Mouse (Mus musculus) R1 (cell line): Measurements from ENCODE around the gene Pou4f1.

Experiments
- DNase-seq: peaks from one replicate; pipeline ENCODE4 v3.0.0-alpha.2; 2018; ENCODE audit warnings: low read depth, low spot score

Pou4f1 gene

DNA sequence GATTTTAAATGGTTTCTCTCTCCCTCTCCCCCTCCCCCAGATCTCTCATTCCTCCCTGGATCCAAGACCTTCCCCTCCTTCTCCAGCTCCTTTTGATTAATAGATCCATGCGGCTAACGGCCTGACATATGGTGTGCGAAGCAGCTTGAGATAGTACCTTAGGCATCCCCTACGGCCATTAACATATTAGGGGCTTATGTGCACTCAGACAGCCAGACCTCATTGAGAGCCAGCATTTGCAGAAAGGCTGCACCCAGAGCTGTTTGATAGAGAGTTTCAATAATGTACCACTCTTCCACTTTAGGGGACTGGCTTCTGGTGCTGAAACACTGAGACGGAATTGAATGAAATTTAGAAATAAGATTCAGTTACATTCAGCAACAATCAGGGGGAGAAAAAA, 10.8 kb downstream of the Pou4f1 start:
- no peak for DNase-seq

DNA sequence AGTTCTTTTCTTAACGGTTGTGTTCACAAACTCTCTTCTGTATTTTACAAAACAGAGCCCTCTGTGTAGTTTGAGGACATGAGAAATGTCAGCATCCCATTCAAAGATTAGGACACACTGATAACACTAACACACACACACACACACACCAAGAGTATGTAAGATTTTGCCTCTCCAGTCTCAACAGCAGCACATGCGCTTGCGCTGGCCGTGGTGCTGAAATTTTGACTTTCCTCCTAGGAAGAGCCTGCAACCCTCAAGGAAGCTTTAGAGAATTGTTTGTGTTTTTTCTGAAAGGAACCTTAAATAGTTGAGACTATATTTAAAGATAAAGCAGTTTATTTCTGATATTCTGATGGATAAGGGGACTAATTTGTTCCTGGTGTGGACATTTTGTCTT, 14.0 kb downstream of the Pou4f1 start:
- peak; percentile 70 for DNase-seq

DNA sequence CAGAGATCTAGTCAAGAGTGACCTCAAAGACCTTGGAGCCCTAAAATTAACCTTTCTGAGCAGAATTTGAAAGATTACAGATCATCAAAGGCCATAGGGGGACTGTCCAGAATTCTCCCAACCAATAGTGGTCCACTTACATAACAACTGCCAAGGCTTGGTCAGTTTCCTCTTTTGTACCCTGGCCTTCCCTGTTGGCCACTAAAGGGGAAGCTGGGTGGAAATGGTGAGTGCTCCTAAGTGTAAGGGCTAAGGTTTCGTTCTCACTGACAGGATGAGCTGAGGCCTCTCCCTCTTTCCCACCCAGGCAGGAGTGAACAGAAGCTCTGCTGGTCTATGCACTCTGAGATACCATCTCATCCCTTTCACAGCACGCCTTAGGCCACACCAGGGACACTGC, 33.5 kb downstream of the Pou4f1 start:
- DNase-seq: no peak

DNA sequence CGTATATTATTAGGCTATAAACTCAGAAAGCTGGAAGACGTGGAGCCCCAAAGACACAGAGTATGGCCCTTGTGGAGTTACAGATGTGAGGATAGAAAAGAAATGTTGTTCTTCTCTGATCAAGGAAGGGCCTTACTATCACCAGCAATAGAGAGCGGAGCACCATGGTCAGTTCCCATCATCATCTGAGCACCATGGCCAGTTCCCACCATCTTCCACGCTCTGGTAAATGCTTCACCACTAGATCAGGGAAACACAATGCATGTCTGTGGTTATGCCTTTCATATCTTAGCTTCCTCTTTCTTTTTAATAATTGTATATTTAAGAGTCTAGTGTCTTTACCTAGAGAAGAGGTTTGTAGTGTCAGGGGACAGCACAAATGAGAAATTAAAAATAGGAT, 37.0 kb downstream of the Pou4f1 start:
- DNase-seq: no peak

DNA sequence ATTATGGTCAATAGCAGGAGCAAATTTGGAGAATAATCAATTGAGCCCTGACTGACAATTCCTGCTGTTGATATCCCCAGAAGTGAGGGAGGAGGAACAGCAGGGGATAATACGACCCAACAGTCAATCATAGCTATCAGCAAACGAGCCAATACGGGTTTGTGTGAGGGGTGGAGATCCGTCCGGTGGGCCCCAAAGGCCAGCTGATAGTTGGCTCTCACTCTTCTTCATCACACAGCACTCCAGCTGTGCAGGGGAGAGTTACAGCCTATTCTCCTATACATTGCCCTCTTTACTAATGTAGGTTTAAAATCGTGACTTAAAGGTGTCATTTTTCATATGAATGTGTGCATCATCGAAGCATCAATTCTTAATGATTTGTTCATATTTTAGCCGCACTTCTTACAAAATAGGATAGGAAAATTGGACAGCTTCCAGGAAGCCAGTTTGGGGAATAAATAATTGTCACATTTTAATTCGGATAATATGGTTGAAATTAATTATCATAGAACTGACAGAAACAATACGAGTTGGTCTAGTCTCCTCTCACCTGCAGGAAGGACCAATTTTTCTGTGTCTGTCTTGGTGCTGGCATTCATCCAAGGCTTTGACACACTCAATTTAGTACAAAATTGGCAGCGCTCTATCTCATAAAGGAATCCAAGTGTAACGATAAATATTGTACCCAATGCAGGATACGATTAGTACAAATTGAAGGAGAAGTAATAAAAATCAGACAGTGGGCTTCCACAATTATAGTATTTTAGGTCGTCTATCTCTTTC, 43.9 kb downstream of the Pou4f1 start:
- no peak for DNase-seq
